Mouse (Mus musculus): Measurements from ENCODE around the gene Tagap. TPM values are rescaled to one million over a fixed set of nuclear protein-coding genes. Genes with fewer than 3 reads are reported as not detected.

The Tagap gene
- polyA plus RNA-seq (2014; fragmentation: Illumina TruSeq; extraction: RNeasy Lipid Tissue Mini Kit (QIAGEN cat#74804)) = 10.6 TPM

DNA sequence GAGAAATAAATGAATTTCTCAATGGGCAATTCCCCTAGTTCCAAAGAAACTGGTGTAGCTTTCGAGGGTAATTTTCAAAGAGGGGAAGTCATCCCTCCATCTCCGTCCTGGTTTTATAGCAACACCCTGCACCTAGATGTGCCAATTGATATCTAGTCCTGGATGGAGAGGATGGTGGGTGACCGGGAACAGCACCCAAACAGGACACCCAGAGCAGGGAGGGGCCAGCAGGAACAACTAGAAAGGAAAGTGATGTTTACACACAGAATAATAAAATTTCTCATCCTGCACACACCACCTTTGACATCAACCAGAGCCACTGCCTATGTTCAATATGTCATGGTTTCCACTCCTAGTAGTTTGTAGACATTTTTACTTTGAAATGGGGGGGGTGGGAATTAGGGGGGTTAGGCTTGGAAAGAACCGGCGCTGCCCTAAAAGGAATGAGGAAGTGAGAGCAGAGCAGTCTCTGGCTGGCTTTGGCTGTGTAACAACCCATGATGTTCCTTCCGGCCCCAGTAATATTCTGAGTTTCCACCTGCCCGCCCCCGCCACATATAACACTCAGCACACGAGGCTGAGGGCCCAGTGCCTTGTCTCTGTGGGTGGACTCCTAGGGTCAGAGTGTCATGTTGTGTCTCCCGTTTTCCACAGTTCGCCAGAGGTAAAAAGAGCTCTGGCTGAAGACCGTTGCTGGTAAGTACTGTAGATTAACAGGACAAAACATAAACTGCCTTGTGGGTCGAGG, at the start of gene Tagap:
Gene Tagap (plus strand): TSS at position 588 of the 748 bp plus-strand sequence.

DNA sequence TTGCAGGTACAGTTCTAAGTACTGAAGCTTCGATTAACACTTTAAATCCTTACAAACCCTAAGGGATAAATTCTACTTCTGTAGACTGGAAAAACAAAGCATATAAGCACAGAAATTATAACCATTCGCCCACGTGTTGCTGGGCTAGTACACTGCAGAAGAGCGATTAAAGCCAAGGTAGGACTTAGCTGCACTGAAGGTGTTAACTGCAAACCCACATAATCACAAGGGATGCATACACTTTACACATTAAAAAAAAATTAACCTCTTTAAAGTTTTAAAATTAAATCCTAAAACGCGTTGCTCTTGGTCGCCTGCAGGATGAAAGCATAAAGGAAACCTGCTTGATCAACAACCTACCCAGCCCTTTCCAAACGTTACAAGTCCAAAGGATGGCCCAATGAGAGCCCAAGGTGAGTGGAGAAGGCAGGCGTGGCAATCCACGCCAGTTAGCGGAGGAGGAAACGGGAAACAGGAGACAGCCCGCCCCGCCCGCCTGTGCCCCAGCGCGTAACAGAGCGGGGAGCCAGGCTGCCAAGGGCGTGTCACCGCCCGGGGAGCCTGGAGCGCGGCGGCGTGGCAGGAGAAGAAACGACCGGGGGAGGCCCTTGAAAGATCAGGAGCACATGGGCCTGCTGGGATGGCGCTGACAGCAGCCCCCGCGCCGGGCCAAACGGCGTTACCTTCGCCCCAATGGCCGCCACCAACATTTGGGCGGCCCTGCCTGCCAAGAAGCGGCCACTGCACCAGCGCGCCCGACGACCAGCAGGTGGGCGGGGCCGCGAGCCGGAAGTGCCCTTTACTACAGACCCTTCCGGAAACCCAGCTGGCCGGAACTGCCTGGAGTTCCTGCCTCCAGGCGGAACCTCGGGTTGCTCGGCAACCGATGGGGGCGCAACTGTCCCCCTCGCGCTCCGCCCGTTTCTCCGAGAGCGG, 19.6 kb downstream of the Tagap start, which contains the start of gene Rsph3a:
Gene Rsph3a (plus strand): TSS at position 498 of the 936 bp plus-strand sequence.

Other genes with a start within 250 kb of the Tagap start
- gene Fndc1, start 98.7 kb upstream of the Tagap start, polyA plus RNA-seq (2014; fragmentation: Illumina TruSeq; extraction: RNeasy Lipid Tissue Mini Kit (QIAGEN cat#74804)) = 1.3 TPM
- gene Rsph3a, start 19.6 kb downstream of the Tagap start, polyA plus RNA-seq (2014; fragmentation: Illumina TruSeq; extraction: RNeasy Lipid Tissue Mini Kit (QIAGEN cat#74804)) = 33.1 TPM
- not detected for gene Gm49673, start 221.8 kb downstream of the Tagap start, polyA plus RNA-seq (2014; fragmentation: Illumina TruSeq; extraction: RNeasy Lipid Tissue Mini Kit (QIAGEN cat#74804))
- 15.9 TPM for gene Rnaset2a, start 222.1 kb downstream of the Tagap start, polyA plus RNA-seq (2014; fragmentation: Illumina TruSeq; extraction: RNeasy Lipid Tissue Mini Kit (QIAGEN cat#74804))
- gene Fgfr1op, start 239.5 kb downstream of the Tagap start, polyA plus RNA-seq (2014; fragmentation: Illumina TruSeq; extraction: RNeasy Lipid Tissue Mini Kit (QIAGEN cat#74804)) = 33.6 TPM